Mouse (Mus musculus) kidney, postnatal 25 days (tissue): Measurements from ENCODE around the gene Slc2a3.
"Not testable (repeated sequence)": the region's sequence is repeated elsewhere in the genome, so short reads cannot be mapped to it uniquely, and the experiment has no call there.

Source experiments
- DNase-seq, 2 experiments: peaks; one replicate each; pipeline ENCODE4 v3.0.0; 2021; ENCODE audit warnings: mixed read lengths in 2 of 2

Gene Slc2a3

DNA sequence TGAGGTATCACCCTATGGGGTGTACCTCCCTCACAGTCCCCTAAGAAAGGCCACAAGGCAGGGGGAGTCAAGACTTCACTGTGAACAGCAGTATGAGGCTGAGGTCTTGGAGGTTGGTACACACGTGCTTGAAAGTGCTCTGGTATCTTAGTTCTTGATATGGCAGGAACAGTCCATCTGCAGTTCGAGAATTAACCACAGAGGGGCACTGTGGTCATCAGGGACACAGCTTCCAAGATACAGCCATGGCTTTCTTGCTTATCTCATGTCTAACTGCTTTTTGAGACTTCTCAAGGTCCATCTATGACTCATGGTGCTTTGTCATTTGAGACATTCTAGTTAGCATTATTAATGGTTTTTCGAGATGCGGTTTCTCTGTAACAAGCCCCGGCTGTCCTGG lies 3.0 kb upstream of the Slc2a3 start:
- DNase-seq: peak; percentile 68 to 88

DNA sequence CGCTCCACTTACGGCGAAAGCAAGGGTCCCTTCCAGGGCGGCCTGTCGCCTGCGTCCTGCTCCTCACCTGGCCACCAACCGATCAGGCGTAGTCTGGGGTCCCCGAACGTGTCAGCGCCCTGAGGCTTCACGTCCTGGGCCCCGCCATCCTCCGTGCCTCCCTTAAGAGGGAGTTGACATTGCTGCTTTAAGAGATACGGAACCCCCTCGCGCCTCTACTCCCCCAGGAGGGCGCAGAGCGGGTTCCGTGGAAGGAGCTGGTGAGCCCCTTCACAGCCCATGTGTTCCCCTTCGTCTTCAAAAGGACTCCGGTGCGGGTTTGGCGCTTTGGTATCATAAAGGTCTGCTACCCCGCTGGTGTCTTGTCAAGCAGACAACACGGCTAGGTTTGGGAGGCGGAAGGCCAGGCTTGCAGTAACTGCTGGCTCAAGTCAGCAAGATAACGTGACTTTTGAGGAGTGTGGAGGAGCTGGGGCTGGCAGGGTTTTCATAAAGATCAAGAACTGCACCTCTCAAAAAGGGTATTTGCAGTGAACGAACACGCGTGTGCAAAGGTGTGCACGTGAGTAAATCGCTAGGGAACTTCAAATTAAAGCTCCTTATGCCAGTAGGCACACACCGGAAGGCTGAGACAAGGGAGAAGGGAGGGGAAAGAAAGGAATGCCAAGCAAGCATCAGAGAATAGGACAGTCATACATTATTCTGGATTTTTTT lies 518 bp upstream of the Slc2a3 start:
- DNase-seq: peak in 1 of 2 experiments; percentile 51

DNA sequence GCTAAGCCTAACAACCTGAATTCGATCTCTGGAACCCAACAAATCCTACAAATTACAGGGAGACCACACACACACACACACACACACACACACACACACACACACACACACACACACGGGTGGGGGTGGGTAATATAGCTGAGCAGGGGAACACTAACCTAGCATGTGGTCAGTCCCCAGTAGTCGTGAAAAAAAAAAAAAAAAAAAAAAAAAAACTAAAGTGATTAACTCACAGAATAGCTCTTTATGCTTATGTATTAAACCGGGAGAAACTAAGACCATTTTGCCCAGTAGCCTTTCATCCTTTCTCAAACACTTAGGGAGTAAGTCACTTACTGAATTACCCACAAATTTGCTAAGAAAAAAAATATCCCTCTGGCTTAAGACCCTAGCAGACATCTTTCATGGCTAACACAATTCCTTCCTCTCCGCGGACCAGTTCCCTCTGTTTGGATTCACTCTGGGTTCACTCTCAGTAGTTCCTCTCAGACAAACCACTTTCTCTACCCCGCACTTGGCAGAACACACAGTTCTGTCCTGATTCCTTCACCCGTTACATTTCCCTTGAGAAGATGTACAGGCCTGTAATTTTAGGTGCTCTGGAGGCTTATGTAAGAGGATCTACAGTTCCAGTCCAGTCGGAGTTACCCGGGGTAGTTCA lies 670 bp downstream of the Slc2a3 start:
- no peak for DNase-seq

DNA sequence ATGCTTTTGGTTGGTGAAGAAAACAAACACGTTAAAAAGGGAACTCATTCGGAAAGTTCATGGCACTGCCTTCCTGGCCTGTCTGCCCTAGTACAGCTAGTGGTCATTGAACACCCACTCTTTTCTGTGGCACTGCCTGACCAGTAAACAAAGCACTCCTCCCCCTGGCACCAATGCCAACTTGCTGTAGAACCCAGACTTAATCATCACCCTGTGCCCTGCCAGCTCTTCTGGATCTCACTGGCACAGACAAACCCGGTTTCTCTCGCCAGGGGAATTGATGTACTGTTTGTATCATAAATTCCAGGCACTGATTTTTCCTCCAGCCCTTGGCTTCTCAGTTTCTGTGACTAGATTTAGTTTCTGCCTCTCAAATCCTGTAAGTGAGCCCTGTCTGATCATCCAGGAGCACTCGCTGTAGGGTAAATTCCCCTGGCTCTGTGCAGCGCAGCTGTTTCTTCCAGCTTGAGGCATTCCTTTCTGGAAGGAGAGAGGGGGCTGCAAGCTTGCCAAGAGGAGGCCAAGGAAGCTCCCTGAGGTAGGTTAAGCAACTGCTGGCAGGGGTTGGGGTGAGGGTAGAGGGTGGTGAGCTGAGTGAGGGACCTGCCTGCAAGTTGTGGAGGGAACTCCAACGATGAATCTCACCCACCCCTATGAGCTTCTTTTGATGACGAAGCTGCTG lies 6.0 kb downstream of the Slc2a3 start:
- no peak for DNase-seq

DNA sequence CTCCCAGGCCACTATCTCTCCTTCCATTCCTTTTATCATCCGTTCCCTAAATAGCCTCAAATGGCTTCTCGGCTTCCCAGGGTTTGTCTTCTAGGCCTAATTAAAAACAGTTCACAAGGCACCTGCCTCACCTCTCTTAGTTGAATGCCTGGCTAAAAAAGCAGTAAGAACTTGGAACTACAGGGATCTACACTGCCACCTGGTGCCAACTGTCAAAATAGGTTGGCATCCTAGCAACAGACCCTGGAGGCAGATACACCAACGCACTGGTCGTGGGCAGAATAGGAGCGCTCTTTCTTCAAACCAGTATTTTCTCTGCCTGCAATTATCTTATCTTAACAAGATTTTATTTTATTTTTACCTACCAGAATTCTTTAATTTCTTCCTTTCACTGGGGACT lies 15.2 kb downstream of the Slc2a3 start:
- peak; percentile 54 to 73 for DNase-seq

DNA sequence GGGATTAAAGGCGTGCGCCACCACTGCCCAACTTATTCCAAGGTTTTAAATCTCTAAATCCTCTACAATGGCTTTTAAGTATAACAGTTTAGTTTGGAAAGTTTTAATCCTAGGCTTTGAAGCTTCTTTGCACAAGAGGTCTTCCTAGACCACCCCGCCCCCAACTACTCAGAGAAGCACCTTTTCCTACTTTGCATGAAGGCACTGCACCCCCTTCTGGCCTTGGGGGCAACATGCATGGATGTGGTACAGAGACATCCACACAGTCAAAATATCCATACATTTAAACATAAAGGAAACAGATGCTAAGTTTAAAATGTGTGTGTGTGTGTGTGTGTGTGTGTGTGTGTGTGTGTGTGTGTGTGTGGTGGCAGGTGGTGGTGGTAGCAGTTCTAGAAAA lies 16.6 kb downstream of the Slc2a3 start:
- no peak for DNase-seq

DNA sequence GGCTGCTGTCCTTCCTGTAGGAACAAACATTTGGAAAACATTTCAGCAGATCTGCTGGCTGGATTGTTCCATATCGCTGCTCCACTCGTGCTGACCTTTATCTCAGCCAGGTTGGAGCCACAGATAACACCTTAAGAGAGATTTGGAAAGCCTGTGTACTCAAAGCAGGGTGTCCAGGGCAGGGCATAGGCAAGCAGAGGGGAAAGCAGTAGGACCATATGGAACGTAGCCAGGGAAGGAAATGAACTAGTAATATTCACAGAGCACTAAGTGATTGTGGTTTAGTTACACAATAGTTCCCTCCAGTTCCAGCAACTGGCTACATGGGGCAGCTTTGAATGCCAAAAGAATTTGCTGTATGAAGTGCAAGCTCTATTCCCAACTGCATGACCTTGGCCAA lies 19.3 kb downstream of the Slc2a3 start:
- DNase-seq: no peak

DNA sequence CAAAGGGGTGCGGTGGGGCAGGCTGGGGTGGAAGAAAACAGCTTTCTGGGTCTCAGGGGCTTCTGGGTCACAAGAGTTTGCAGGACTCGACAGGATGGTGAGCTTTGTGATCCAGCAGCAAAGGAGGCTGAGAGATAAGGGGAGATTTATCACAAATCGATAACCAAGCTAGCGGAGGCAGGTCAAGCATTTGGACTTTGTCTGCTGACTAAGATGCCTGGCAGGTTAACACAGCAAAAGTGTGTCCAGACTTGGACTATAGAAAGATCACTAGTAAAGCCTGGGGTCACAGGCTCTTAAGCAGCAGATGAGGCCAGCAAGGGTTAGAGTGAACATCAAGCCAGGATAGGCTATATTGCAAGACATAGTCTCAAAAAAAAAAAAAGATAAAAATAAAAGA lies 20.3 kb downstream of the Slc2a3 start:
- DNase-seq: peak in 1 of 2 experiments; percentile 14

DNA sequence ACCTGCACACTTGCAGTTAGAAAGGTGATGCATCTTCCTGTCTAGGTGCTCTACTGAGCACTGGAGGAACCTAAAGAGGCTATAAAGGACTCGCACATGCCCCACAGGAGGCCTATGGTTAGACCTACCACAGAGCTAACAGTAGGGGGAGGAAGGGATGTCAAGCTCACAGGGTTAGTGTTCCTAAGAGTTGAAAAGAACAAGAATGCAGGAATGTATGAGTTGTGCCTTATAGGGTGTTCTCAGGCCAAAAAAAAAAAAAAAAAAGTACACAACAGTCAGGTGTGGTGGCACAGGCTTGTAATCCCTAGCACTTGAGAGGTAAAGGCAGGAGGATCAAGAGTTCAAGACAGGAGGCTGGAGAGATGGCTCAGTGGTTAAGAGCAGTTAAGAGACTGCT lies 21.5 kb downstream of the Slc2a3 start:
- DNase-seq: no peak

DNA sequence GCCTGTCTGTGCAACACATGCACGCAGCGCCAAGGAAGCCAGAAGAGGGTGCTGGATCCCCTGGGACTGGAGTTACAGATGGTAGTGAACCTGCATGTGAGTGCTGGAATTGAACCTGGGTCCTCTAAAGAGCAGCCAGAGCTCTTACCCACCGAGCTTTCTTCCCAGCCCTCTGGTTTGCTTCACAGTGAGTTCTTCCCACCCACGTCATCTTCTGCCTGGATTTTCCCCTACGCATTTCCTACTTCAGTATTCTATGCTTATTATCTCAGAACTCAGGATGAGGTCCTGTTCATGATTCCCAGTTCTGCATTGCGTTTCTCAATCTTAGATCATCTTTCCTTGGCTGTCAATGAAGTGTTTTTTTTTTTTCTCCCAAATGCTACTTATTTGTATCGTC lies 25.4 kb downstream of the Slc2a3 start:
- DNase-seq: no peak

DNA sequence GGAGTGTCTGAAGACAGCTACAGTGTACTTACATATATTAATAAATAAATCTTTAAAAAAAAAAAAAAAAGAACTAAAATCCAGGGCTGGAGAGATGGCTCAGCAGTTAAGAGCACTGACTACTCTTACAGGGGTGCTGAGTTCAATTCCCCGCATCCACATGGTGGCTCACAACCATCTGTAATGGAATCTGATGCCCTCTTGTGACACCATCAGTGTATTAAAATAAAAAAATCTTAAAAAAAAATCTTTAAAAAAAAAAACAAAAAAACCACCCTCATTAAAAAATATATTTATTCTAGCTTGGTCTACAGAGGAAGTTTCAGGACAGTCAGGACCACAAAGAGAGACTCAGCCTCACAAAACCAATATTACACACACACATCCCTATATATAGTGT lies 27.1 kb downstream of the Slc2a3 start:
- DNase-seq: no peak

DNA sequence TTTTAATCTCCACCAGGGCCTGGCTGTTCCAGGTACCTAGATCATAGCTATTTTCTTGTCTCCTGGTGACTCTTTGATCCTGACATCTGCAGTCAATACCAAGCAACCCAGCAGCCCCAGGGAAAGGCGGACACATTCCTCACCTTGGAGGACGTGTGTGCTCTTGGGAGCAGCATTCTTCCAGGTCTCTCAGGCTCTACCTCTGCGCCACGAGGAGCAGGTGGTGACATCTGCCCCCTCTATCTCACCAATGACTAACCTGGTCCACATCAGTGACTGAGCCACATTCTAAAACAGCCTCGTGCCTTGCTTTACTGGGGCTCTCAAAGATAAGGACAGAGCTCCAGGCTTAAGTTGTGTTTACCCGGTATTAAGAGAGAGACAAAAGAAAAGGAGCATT lies 28.7 kb downstream of the Slc2a3 start:
- DNase-seq: no peak

DNA sequence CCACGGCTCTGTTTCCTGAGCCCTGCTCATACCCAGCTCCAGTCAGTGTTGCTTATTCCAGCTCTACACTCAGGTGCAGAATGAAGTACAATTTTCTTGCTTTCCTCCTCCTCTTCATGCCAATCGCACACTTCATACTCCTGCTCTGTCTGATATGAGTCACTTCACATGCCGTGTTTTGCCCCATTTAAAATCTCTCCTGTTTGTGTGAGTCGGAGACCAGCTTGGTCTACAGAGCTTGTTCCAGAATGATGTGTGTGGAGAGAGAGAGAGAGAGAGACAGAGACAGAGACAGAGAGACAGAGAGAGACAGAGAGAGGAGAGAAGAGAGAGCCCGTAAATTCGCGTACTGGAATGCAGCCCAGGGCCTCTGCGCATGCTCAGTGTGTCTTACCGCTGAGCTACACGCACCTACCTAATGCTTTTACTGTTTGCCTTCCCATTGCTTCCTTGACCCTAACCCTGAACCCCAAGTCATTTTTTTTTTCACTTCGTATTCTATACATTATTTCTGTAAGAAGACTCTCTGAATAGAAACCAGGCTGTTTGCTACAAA lies 30.6 kb downstream of the Slc2a3 start:
- DNase-seq: no peak

DNA sequence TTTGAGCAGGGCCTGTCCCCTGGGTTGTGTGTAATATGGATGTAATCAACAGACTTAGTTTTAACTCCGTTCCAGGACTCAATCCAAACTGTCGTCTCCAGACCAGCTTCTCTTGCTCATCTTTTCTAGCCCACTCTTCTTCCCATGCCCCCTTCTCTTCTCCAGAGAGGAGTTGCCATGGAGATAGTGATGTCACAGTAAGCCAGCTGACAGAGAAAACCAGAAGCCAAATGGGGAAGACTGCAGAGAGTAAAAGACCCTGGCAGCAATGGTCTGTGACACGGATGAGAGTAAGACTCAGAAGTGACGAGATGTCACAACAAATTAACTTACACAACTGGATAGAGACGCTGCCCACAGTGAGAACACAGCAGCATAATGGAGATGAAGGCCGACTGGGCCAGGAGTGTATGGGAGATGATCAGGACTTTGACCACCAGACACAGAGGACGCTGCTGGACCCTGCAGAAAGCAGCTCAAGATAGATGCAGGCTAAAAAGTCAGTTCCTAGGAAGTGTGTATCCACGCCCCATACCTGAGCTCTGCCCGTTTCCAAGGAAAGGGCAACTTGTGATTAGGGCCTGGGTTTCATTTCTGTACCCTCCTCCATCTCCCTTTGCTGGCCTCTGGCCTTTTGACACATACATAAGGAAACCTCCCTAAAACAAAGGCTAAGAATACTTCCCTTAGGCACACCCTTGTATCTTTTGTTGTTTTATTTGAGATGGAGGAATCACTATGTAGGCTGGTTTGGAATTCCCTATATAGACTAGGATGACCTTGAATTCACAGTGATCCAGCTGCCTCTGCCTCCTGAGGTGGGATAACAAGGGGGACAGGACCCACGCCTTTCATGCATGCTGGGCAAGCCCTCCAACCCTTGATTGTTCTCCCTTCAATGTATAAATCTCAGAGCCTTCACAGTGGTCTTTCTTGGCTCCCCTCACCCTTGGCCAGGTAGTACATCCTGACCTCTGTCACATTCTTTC lies 31.4 kb downstream of the Slc2a3 start:
- DNase-seq: no peak

DNA sequence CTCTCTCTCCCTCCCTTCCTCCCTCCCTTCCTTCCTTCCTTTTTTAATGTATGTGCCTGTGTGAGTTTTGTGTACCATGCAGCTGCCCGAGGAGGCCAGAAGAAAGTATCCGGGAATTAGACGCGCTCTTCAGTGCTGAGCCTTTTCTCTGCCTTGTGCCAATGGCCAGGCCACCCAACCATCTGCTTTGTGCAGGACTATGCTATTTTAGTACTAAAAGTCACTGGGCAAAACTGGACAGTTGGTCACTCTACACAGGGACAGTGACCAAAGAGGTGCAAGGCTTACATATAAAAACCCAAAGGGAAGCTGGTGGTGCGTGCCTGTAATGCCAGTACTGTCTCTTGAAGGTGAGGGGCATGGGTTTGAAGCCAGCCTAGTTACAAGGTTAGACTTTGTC lies 33.2 kb downstream of the Slc2a3 start:
- DNase-seq: no peak

DNA sequence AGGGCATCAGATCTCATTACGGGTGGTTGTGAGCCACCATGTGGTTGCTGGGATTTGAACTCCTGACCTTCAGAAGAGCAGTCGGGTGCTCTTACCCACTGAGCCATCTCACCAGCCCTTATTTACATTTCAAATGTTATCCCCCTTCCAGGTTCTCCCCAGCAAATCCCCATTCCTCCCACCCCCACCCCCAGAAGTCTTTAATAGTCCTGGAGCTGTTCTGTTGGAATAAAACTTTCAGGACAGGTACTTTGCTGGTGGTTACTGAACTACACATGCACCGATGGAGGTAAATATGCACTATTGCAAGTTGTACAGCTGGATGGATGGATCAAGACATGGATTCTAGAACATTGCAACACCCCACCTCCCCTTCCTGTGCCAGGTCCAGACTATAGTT lies 34.4 kb downstream of the Slc2a3 start:
- DNase-seq: not testable (repeated sequence)

DNA sequence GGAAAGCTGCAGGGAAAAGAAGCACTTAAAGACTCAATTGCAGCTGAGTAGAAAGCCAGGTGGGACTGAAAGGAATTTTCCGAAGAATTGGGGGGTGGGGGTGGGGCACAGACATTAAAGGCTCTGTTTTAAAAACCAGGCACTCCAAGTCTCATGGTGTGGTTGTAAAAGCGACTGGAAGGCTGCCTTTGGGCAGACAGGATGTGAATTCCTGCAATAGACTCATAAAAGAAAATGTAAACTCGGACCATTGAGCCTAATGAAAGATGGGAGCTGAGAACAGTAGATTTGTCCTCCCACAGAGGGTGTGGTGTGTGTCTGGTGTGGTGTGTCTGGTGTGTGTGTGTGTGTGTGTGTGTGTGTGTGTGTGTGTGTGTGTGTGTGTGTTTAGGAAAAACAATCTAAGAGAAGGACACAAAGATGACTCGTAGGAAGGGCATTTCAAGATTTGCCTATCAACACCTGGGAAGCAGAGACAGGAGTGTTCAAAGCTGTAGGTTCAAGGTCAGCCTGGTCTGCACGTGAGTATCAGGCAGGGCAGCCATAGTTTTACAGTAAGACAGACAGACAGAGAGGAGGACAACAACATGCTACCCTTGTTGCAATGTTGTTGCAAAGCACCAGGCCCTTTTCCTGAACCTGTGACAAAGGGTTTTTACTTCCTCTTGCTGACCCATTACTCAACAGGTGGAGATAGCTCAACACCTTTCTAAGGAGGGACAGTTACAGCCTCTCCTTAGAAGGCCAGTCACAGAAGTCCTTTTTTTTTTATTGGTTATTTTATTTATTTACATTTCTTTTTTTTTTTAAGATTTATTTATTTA lies 35.1 kb downstream of the Slc2a3 start:
- no peak for DNase-seq

DNA sequence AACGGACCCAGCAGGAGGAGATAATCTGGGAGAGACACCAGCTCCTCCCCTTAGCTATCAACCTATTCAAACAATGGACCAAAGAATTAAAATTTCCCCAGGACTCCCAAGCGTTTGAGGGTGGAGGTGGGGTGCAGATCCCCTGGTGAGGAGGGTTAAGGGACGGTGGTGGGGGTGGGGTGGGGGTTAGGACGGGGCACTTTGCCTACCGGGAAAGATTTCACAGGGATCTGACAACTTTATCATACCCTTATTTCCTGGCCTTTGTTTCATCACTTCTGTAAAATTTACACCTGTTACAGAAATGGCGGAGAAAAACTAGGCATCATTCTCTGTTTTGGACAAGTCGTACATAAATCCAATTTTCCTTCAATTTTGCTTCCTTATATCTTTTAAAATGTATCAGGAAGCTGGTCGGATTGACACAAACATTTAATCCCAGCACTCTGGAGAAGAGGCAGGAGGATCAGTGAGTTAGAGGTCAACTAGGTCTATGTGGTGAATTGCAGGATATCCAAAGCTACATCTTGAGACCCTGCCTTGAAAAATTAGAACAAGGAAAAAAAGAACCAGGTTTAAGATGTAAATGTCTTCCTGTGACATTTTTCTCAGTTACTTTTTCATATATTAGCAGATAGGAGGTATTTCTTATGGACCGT lies 36.0 kb downstream of the Slc2a3 start:
- no peak for DNase-seq

DNA sequence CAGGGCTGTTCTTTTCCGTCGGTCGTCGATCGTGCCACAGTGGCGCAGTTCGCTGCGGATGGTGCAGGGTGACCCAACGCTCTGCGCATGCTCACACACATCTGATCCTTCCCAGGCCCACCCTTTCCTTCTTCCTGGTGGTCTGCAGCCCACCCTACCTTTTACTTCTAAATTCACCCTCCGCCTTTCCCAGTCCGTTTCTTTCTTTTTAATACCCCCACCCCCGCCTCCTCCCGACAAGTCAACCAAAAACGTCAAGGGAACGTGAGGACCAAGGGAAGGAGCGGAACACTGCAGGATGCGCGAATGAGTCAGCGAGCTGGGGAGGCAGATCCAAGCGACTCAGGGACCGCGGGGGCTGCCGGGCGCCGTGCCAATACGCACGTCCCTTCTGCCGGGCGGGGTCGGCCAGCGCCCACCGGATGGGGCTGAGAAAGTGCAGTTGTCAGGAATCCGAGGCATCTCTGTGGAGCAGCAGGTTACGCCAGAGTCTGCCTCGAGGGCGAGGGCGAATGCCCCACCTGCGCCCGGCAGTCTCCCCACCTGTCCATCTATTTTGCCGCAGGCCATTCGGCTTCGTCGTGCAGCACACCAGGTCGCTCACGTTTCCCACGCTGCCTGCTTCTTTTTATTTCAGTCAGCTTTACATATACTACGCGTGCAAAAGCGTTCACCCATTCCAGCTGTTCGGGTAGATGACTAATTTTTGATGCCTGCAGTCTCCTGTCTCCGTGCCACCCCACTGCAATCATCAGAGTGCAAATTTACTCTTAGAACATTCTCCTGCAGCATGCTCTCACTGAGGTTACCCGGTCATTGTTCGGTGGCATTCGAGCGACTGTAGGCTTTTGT lies 36.8 kb downstream of the Slc2a3 start:
- DNase-seq: peak in 1 of 2 experiments; percentile 22

DNA sequence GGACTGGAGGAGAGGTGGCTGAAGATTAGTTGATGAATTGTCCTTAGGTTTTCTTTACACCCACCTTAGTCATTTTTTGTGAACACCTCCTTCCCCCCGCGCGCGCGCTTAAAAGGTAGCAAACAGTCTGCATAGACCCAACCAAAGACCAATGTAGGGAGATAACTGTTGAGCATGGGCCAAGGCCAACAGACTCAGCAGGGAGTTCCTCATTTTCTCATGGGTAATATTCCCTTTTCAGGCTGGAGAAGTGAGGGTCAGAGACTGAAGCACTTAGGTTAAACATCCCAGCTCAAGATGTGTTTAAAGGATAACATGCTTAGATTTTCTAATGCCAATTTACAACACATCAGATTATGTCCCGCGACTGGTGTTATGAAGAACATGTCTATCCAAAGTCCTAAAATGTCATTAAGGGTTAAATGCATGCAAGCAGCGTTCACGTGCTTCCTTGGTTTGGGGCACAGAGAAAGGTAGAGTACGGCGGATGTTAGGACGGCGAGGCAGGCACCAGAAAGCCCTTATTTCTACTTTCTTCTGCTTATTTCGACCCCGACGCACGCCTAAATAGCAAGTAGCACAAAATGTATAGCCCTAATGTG lies 37.5 kb downstream of the Slc2a3 start:
- DNase-seq: no peak
